Mouse (Mus musculus) bone marrow macrophage, adult 2 months (primary cell): ENCODE measurements around the gene Etv5.

Experiments
- CTCF ChIP-seq: IDR thresholded peaks from 2 replicates; pipeline ENCODE4 v1.5.1; 2012; ENCODE audit warnings: low read depth, mild to moderate bottlenecking, low read length, moderate library complexity
- POLR2A ChIP-seq: IDR thresholded peaks from 2 replicates; pipeline ENCODE4 v1.6.1; 2012; ENCODE audit warnings: mild to moderate bottlenecking, low read depth, low read length, borderline replicate concordance

GRCm38 (mm10) chr16:22429377-22429776, 10.1 kb downstream of the Etv5 start:
- TF ChIP-seq CTCF, result no peak
- no peak for TF ChIP-seq POLR2A
